Mouse (Mus musculus) heart, embryonic 10.5 days (tissue): Measurements from ENCODE around the gene Mrpl58. TPM values are rescaled to one million over a fixed set of nuclear protein-coding genes. Genes with fewer than 3 reads are reported as not detected.

Source experiments
- DNase-seq: peaks from one replicate; pipeline ENCODE4 v3.0.0-alpha.2; 2017; ENCODE audit warnings: low spot score
- H3K27ac ChIP-seq: fragments of 300-500 bp; sonication (generic); 2 replicates; pipeline ENCODE4 v1.5.1; 2016; ENCODE audit warnings: mild to moderate bottlenecking
- H3K27me3 ChIP-seq: fragments of 300-500 bp; sonication (generic); 2 replicates; pipeline ENCODE4 v1.6.1; 2016; ENCODE audit warnings: mild to moderate bottlenecking; ENCODE audit not compliant: poor library complexity, insufficient read depth, severe bottlenecking
- H3K36me3 ChIP-seq: fragments of 300-500 bp; sonication (generic); 2 replicates; pipeline ENCODE4 v1.6.1; 2016; ENCODE audit warnings: mild to moderate bottlenecking, moderate library complexity
- H3K4me1 ChIP-seq: fragments of 300-500 bp; sonication (generic); 2 replicates; pipeline ENCODE4 v1.6.1; 2016; ENCODE audit warnings: mild to moderate bottlenecking
- H3K4me3 ChIP-seq: fragments of 300-500 bp; sonication (generic); 2 replicates; pipeline ENCODE4 v1.5.1; 2016; ENCODE audit warnings: mild to moderate bottlenecking, moderate library complexity
- H3K9me3 ChIP-seq: fragments of 300-500 bp; sonication (generic); 2 replicates; pipeline ENCODE4 v1.6.1; 2016; ENCODE audit warnings: mild to moderate bottlenecking, moderate library complexity
- WGBS: fragments of 180-500 bp; shearing (Covaris S2); methylation state at CpG from one replicate; pipeline ENCODE4 v1.1.7; 2016; 5-methylcytosine and 5-hydroxymethylcytosine counted together
- polyA plus RNA-seq: library from polyadenylated mRNA; unstranded; fragments of >200 nt; fragmentation: Nextera tagmentation; extraction: Ambion mirVana; gene quantifications from 2 replicates; pipeline ENCODE4 v1.2.1, GENCODE M21; 2016

Mrpl58 gene
- polyA plus RNA-seq, 1 experiment from 2014 or later: 202 TPM

- peaks cover 53% of the 10 kb centered on the region for H3K36me3 ChIP-seq
Measured at GRCm38 (mm10) chr11:115391358-115391757, 12.2 kb upstream of the Mrpl58 start.

GRCm38 (mm10) chr11:115393721-115394325 is 9.7 kb upstream of the Mrpl58 start:
- Histone ChIP-seq H3K9me3 (no peaks in the 10 kb centered on the region), H3K4me3 (peak overlapping the region; percentile 48), H3K36me3 (peaks cover 53% of the 10 kb centered on the region), H3K4me1 (peaks cover 13% of the 10 kb centered on the region; the same call in 1 of the 2 replicates), H3K27ac (peak overlapping the region; percentile 45; the same call in 1 of the 2 replicates), H3K27me3 (peaks cover 38% of the 10 kb centered on the region; the same call in 1 of the 2 replicates)
- no peak for DNase-seq
- WGBS: 46% methylated on average over 34 of the region's 34 CpGs

More at GRCm38 (mm10) chr11:115391358-115391757, 12.2 kb upstream of the Mrpl58 start:
- no peak for DNase-seq
- Histone ChIP-seq H3K27me3 (peaks cover 38% of the 10 kb centered on the region; the same call in 1 of the 2 replicates), H3K27ac (no peak overlapping the region), H3K9me3 (no peaks in the 10 kb centered on the region), H3K4me1 (peaks cover 9% of the 10 kb centered on the region; the same call in 1 of the 2 replicates), H3K4me3 (no peak overlapping the region)
- 89% methylated on average over 7 of the region's 7 CpGs for WGBS

GRCm38 (mm10) chr11:115398085-115398484 is 5.5 kb upstream of the Mrpl58 start:
- H3K27ac ChIP-seq: no peak overlapping the region
- H3K4me1 ChIP-seq: peaks cover 20% of the 10 kb centered on the region; the same call in 1 of the 2 replicates
- WGBS: 74% methylated on average over 7 of the region's 7 CpGs
- H3K4me3 ChIP-seq: no peak overlapping the region
- no peaks in the 10 kb centered on the region for H3K9me3 ChIP-seq
- peaks cover 22% of the 10 kb centered on the region; the same call in 1 of the 2 replicates for H3K27me3 ChIP-seq
- H3K36me3 ChIP-seq: peaks cover 25% of the 10 kb centered on the region
- DNase-seq: no peak

- no peak for DNase-seq
- Histone ChIP-seq H3K27ac (no peak overlapping the region), H3K4me3 (no peak overlapping the region), H3K4me1 (peaks cover 28% of the 10 kb centered on the region), H3K27me3 (peaks cover 4% of the 10 kb centered on the region; the same call in 1 of the 2 replicates), H3K36me3 (peaks cover 6% of the 10 kb centered on the region; the same call in 1 of the 2 replicates), H3K9me3 (no peaks in the 10 kb centered on the region)
- WGBS: 72% methylated on average over 3 of the region's 3 CpGs
Measured at GRCm38 (mm10) chr11:115400126-115400525, 3.4 kb upstream of the Mrpl58 start.

GRCm38 (mm10) chr11:115400630-115401391 is 2.7 kb upstream of the Mrpl58 start:
- Histone ChIP-seq H3K9me3 (no peaks in the 10 kb centered on the region), H3K27me3 (0 out of 2 replicates have a peak, but pooled peaks cover under 1% of the 10 kb centered on the region), H3K36me3 (peaks cover 4% of the 10 kb centered on the region; the same call in 1 of the 2 replicates), H3K4me3 (no peak overlapping the region), H3K4me1 (peaks cover 29% of the 10 kb centered on the region), H3K27ac (no peak overlapping the region)
- 59% methylated on average over 11 of the region's 11 CpGs for WGBS
- no peak for DNase-seq

- no peak for DNase-seq
- Histone ChIP-seq H3K4me1 (peaks cover 22% of the 10 kb centered on the region), H3K27ac (no peak overlapping the region), H3K27me3 (no peaks in the 10 kb centered on the region), H3K36me3 (peaks cover 50% of the 10 kb centered on the region), H3K4me3 (no peak overlapping the region), H3K9me3 (no peaks in the 10 kb centered on the region)
- 96% methylated on average over 6 of the region's 6 CpGs for WGBS
Measured at GRCm38 (mm10) chr11:115405723-115406122, 2.2 kb downstream of the Mrpl58 start.

GRCm38 (mm10) chr11:115406858-115407401 is 3.4 kb downstream of the Mrpl58 start:
- H3K4me3 ChIP-seq: no peak overlapping the region
- H3K27me3 ChIP-seq: no peaks in the 10 kb centered on the region
- no peak for DNase-seq
- H3K36me3 ChIP-seq: peaks cover 56% of the 10 kb centered on the region
- H3K27ac ChIP-seq: no peak overlapping the region
- H3K4me1 ChIP-seq: peaks cover 34% of the 10 kb centered on the region
- no peaks in the 10 kb centered on the region for H3K9me3 ChIP-seq
- WGBS: 90% methylated on average over 17 of the region's 17 CpGs

GRCm38 (mm10) chr11:115408266-115408920 is 4.8 kb downstream of the Mrpl58 start:
- Histone ChIP-seq H3K4me1 (peaks cover 31% of the 10 kb centered on the region), H3K27ac (no peak overlapping the region), H3K27me3 (no peaks in the 10 kb centered on the region), H3K4me3 (no peak overlapping the region), H3K36me3 (peaks cover 56% of the 10 kb centered on the region), H3K9me3 (no peaks in the 10 kb centered on the region)
- WGBS: 78% methylated on average over 6 of the region's 6 CpGs
- DNase-seq: no peak

- peaks cover 56% of the 10 kb centered on the region for H3K36me3 ChIP-seq
- peaks cover 28% of the 10 kb centered on the region for H3K4me1 ChIP-seq
- no peaks in the 10 kb centered on the region for H3K27me3 ChIP-seq
- no peak overlapping the region for H3K4me3 ChIP-seq
- no peaks in the 10 kb centered on the region for H3K9me3 ChIP-seq
- no peak for DNase-seq
- no peak overlapping the region for H3K27ac ChIP-seq
- 89% methylated on average over 7 of the region's 7 CpGs for WGBS
Measured at GRCm38 (mm10) chr11:115409556-115409955, 6.0 kb downstream of the Mrpl58 start.

- peak within 1 kb of the TSS; percentile 97 for H3K4me3 ChIP-seq
- peak; percentile 98 for DNase-seq
- H3K27ac ChIP-seq: peak within 1 kb of the TSS; percentile 99
- H3K36me3 ChIP-seq: peaks cover 52% of the 10 kb centered on the region
- no peaks in the 10 kb centered on the region for H3K9me3 ChIP-seq
- WGBS: 0% methylated on average over 53 of the region's 56 CpGs
- H3K4me1 ChIP-seq: peaks cover 53% of the 10 kb centered on the region
- H3K27me3 ChIP-seq: no peaks in the 10 kb centered on the region
Measured at GRCm38 (mm10) chr11:115419531-115420237, 16.1 kb downstream of the Mrpl58 start, which contains the start of the genes Atp5h and Kctd2. TSS of gene Atp5h (minus strand) at chr11:115419962. TSS of gene Kctd2 (plus strand) at chr11:115420128.

- Histone ChIP-seq H3K9me3 (no peaks in the 10 kb centered on the region), H3K4me1 (peaks cover 45% of the 10 kb centered on the region), H3K4me3 (peak overlapping the region; percentile 97), H3K27ac (peak overlapping the region; percentile 99), H3K36me3 (peaks cover 52% of the 10 kb centered on the region), H3K27me3 (no peaks in the 10 kb centered on the region)
- peak; percentile 85 for DNase-seq
- 3% methylated on average over 45 of the region's 45 CpGs for WGBS
Measured at GRCm38 (mm10) chr11:115420336-115421190, 17.0 kb downstream of the Mrpl58 start.
